Mouse (Mus musculus) kidney, postnatal 14 days (tissue): Measurements from ENCODE around the gene Msx1.
"Not testable (repeated sequence)": the region's sequence is repeated elsewhere in the genome, so short reads cannot be mapped to it uniquely, and the experiment has no call there.

Source experiments
- DNase-seq: peaks from one replicate; pipeline ENCODE4 v3.0.0; 2022; ENCODE audit warnings: mixed read lengths

Msx1 gene

GRCm38 (mm10) chr5:37824461-37824795 lies at the start of gene Msx1:
Gene Msx1, minus strand, starts transcription at chr5:37824583.
- DNase-seq, result peak; percentile 88

- DNase-seq, result no peak
Measured at GRCm38 (mm10) chr5:37865471-37865870, 41.1 kb upstream of the Msx1 start.

- no peak for DNase-seq
Measured at GRCm38 (mm10) chr5:37864309-37864708, 39.9 kb upstream of the Msx1 start.

GRCm38 (mm10) chr5:37860846-37861245 lies 36.5 kb upstream of the Msx1 start:
- no peak for DNase-seq

GRCm38 (mm10) chr5:37860151-37860721 lies 35.9 kb upstream of the Msx1 start:
- no peak for DNase-seq

- no peak for DNase-seq
Measured at GRCm38 (mm10) chr5:37857763-37858545, 33.6 kb upstream of the Msx1 start.

- no peak for DNase-seq
Measured at GRCm38 (mm10) chr5:37856057-37856456, 31.7 kb upstream of the Msx1 start.

- DNase-seq, result no peak
Measured at GRCm38 (mm10) chr5:37854233-37854632, 29.9 kb upstream of the Msx1 start.

- peak; percentile 5 for DNase-seq
Measured at GRCm38 (mm10) chr5:37851305-37851982, 27.1 kb upstream of the Msx1 start.

- no peak for DNase-seq
Measured at GRCm38 (mm10) chr5:37848991-37849719, 24.8 kb upstream of the Msx1 start.

GRCm38 (mm10) chr5:37836267-37836646 lies 11.9 kb upstream of the Msx1 start:
- DNase-seq, result no peak

GRCm38 (mm10) chr5:37835590-37836266 lies 11.3 kb upstream of the Msx1 start:
- no peak for DNase-seq

GRCm38 (mm10) chr5:37832766-37833165 lies 8.4 kb upstream of the Msx1 start:
- DNase-seq, result no peak

- no peak for DNase-seq
Measured at GRCm38 (mm10) chr5:37832031-37832430, 7.6 kb upstream of the Msx1 start.

- DNase-seq, result not testable (repeated sequence)
Measured at GRCm38 (mm10) chr5:37830436-37830835, 6.1 kb upstream of the Msx1 start.

GRCm38 (mm10) chr5:37829926-37830325 lies 5.5 kb upstream of the Msx1 start:
- DNase-seq, result no peak

GRCm38 (mm10) chr5:37829296-37829670 lies 4.9 kb upstream of the Msx1 start:
- no peak for DNase-seq

- no peak for DNase-seq
Measured at GRCm38 (mm10) chr5:37828591-37829295, 4.4 kb upstream of the Msx1 start.

- no peak for DNase-seq
Measured at GRCm38 (mm10) chr5:37828001-37828400, 3.6 kb upstream of the Msx1 start.

GRCm38 (mm10) chr5:37827626-37827950 lies 3.2 kb upstream of the Msx1 start:
- no peak for DNase-seq

- no peak for DNase-seq
Measured at GRCm38 (mm10) chr5:37826706-37827625, 2.6 kb upstream of the Msx1 start.
